Mouse (Mus musculus) ES-E14 (cell line): Measurements from ENCODE around the gene Ccnd3. TPM values are rescaled to one million over a fixed set of nuclear protein-coding genes. Genes with fewer than 3 reads are reported as not detected.
A peak's percentile ranks its signal among the peaks of the same experiment; 100 is the strongest.

ENCODE experiments used
- DNase-seq: peaks from one replicate; pipeline ENCODE4 v3.0.0-alpha.2; 2013; ENCODE audit warnings: low read depth, low spot score
- H3K27ac ChIP-seq: 2 replicates; pipeline ENCODE4 v1.5.1; 2012; ENCODE audit warnings: low read depth, mild to moderate bottlenecking, low read length, moderate library complexity, mixed read lengths; ENCODE audit not compliant: poor library complexity, insufficient read depth, severe bottlenecking
- H3K36me3 ChIP-seq: 2 replicates; pipeline ENCODE4 v1.6.1; 2012; ENCODE audit warnings: mild to moderate bottlenecking, low read length, moderate library complexity, mixed read lengths; ENCODE audit not compliant: control insufficient read depth, poor library complexity, insufficient read depth, severe bottlenecking
- H3K4me1 ChIP-seq, 2 experiments: fragments of 150-350 bp in 1 of 2; sonication (generic) in 1 of 2; 2 replicates each; pipeline ENCODE4 v1.6.1; 2012; ENCODE audit warnings: low read length in 2 of 2, mild to moderate bottlenecking in 1 of 2, mixed read lengths in 1 of 2; ENCODE audit not compliant: control insufficient read depth in 2 of 2, insufficient read depth in 2 of 2, poor library complexity in 1 of 2
- H3K4me3 ChIP-seq, 2 experiments: fragments of 150-350 bp in 1 of 2; sonication (generic) in 1 of 2; 2 replicates each; pipeline ENCODE4 v1.5.1; 2012; ENCODE audit warnings: low read length in 2 of 2, low read depth in 1 of 2, mild to moderate bottlenecking in 1 of 2, mixed read lengths in 1 of 2; ENCODE audit not compliant: insufficient read depth in 1 of 2, poor library complexity in 1 of 2, severe bottlenecking in 1 of 2
- H3K9ac ChIP-seq: 2 replicates; pipeline ENCODE4 v1.6.1; 2012; ENCODE audit warnings: low read depth, mild to moderate bottlenecking, low read length, mixed read lengths; ENCODE audit not compliant: poor library complexity, insufficient read depth, severe bottlenecking
- H3K9me3 ChIP-seq: fragments of 150-350 bp; sonication (generic); 2 replicates; pipeline ENCODE4 v1.6.1; 2012; ENCODE audit warnings: low read depth, mild to moderate bottlenecking, low read length; ENCODE audit not compliant: control insufficient read depth, insufficient read depth
- CHD2 ChIP-seq: IDR thresholded peaks from 2 replicates; pipeline ENCODE4 v1.6.1; 2014; ENCODE audit warnings: mild to moderate bottlenecking, low read depth, low read length, inconsistent platforms
- HCFC1 ChIP-seq: IDR thresholded peaks from 2 replicates; pipeline ENCODE4 v1.6.1; 2012; ENCODE audit warnings: low read length, inconsistent platforms, borderline replicate concordance; ENCODE audit not compliant: insufficient read depth
- MAFK ChIP-seq: IDR thresholded peaks from 2 replicates; pipeline ENCODE4 v1.6.1; 2014; ENCODE audit warnings: mild to moderate bottlenecking, low read depth, low read length, inconsistent platforms; ENCODE audit not compliant: insufficient read depth
- ZC3H11A ChIP-seq: IDR thresholded peaks from 2 replicates; pipeline ENCODE4 v1.6.1; 2012; ENCODE audit warnings: low read depth, mild to moderate bottlenecking, inconsistent platforms, low read length, borderline replicate concordance
- ZNF384 ChIP-seq: IDR thresholded peaks from 2 replicates; pipeline ENCODE4 v1.6.1; 2012; ENCODE audit warnings: low read depth, low read length, inconsistent platforms
- in situ Hi-C, 2 experiments: fragments of 600-800 bp; cut with MboI; formaldehyde crosslinking; loops; one replicate each; pipeline ENCODE4 v1.15.1; 2025; ENCODE audit warnings: low sequenced_read_pairs in 2 of 2, inconsistent platforms in 1 of 2; ENCODE audit not compliant: unreplicated experiment in 2 of 2
- total RNA-seq: library from RNA; depleted of rRNA; stranded (reverse); fragments of 300-350 nt; gene quantifications from 2 replicates; pipeline ENCODE4 v1.2.3, GENCODE M21; 2012

Ccnd3 gene
- total RNA-seq, 1 experiment = 131 TPM

DNA sequence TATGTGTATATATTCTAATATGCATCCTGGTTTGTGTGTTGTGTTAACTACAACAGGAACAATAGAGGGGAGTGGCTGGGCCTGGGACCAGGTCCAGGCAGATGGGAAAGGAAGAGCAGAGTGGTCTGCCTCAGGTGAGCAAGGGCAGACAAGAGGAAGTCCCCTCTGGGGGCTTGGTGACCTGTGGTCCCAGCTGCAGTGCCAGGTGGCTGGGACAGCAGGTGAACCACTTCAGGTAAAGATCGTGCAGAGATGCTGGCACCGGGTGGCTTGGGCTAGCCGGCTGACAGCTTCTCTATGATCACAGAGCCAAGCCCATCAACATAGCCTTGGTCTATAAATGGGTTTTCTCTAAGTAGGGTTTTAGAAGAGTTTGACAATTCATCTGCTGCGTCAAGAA lies 34.7 kb upstream of the Ccnd3 start:
- H3K9ac ChIP-seq = no peak overlapping the region
- no peaks in the 10 kb centered on the region for H3K9me3 ChIP-seq
- H3K4me3 ChIP-seq = no peak overlapping the region
- H3K4me1 ChIP-seq = peaks cover 3 to 33% of the 10 kb centered on the region in 2 experiments; a peak in 3 of 4 replicates
- H3K36me3 ChIP-seq = peaks cover 4% of the 10 kb centered on the region; the same call in 1 of the 2 replicates
- in situ Hi-C loops = no loop called here
- H3K27ac ChIP-seq = no peak overlapping the region
- no peak for DNase-seq
- no peak for TF ChIP-seq ZNF384
- no peak for TF ChIP-seq CHD2
- TF ChIP-seq ZC3H11A = no peak
- TF ChIP-seq HCFC1 = no peak
- no peak for TF ChIP-seq MAFK

DNA sequence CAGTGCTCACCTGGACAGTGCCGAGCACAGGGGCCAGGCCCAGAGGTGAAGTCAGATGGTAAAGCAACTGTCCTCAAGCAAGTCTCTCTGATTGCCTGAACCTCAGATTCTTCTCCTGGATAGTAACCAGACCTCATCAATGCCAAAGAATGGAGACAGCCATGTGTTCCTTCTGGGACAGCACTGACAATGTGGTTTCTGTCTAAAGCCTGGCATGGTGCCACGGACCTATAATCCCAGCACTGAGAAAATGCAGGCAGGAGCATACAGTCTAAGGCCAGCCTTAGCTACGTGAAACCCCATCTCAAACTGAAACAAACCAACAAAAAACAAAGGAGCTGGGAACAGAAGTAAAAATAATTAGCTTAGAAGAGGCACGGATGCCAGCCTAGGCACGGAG lies 34.2 kb upstream of the Ccnd3 start:
- no peak for TF ChIP-seq ZC3H11A
- no peak for TF ChIP-seq ZNF384
- TF ChIP-seq CHD2 = no peak
- TF ChIP-seq HCFC1 = no peak
- TF ChIP-seq MAFK = no peak
- Histone ChIP-seq H3K4me3 (no peak overlapping the region), H3K9me3 (no peaks in the 10 kb centered on the region), H3K27ac (no peak overlapping the region), H3K4me1 (peaks cover 3 to 33% of the 10 kb centered on the region in 2 experiments; a peak in 3 of 4 replicates), H3K9ac (no peak overlapping the region), H3K36me3 (peaks cover 4% of the 10 kb centered on the region; the same call in 1 of the 2 replicates)
- in situ Hi-C loops = no loop called here
- no peak for DNase-seq

DNA sequence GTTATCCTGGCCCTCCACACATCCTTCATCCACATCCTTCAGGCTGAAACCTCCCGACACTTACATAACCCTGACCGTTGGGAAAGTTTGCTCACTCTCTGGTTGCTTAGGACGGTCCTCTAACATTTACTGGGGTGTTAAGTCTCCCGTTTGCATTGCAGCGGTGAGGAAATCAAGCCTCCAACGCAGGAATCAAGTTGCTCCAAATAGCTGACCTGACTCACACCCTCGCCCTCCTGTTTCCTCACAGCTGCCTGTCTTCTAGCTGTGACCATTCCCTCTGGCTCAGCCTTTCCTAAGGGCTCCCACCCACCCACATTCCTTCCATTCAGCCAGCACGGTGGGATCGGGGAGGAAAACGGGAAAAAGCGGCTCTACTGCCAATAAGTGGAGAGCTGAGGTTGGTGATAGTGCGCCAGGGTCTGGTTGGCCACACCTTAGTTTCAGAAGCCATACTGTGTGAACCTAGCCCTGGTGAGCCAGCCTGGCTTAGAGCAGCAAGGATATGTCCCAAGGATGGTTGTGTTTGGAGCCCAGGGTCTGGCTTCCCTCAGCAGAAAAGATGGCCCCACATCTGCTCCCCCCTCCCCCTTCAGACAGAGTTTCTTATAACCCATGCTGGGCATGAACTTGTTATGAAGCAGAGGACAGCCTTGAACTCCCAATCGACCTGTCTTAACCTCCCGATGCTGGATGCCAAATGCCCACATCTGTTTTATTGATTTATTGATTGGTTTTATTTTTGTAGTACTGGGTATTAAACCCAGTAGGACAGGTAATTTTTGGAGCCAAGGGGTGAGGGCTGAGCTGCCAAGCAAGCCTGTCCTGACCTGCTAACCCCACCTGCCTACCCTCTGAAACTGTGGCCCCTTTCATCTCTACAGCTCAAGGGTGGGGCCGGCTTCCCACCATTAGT lies 32.2 kb upstream of the Ccnd3 start:
- 0 out of 2 replicates have a peak overlapping the region, but pooled peaks have one; percentile 9 for H3K27ac ChIP-seq
- no peak overlapping the region for H3K9ac ChIP-seq
- H3K9me3 ChIP-seq = no peaks in the 10 kb centered on the region
- DNase-seq = no peak
- H3K4me3 ChIP-seq = no peak overlapping the region
- TF ChIP-seq ZNF384 (no peak), ZC3H11A (no peak), CHD2 (no peak), MAFK (no peak), HCFC1 (no peak)
- H3K4me1 ChIP-seq = peaks cover 3 to 27% of the 10 kb centered on the region in 2 experiments; a peak in 3 of 4 replicates
- H3K36me3 ChIP-seq = peaks cover 2% of the 10 kb centered on the region; the same call in 1 of the 2 replicates
- in situ Hi-C loops = no loop called here

DNA sequence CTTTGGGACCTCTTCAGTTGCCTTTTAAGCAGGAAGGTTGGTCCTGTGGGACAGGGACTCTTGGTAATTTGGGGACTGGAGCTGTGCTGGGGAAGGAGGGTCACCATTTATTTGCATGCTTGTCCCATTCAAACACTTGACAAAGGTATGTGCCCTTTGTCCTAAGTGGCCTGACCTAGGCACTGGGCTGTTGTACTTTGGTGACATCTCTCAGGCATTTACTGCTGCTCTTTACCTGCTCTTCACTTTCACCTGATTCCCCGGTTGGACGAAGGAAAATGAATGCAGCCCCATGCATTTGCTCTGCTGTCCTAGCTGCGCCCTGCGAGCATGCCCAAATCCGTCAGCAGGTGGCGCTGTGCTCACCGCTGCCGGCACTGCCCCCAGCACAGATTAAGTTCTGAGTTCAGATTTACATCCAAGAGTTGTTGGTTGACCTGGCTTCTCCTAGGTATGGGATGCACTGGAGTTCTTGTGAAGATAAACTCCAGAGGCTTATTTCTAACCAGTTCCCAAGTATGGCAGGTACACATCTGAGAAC lies 31.3 kb upstream of the Ccnd3 start:
- Histone ChIP-seq H3K36me3 (peaks cover 2% of the 10 kb centered on the region; the same call in 1 of the 2 replicates), H3K9ac (no peak overlapping the region), H3K4me1 (peaks cover 3 to 20% of the 10 kb centered on the region in 2 experiments; a peak in 3 of 4 replicates), H3K27ac (0 out of 2 replicates have a peak overlapping the region, but pooled peaks have one; percentile 9), H3K9me3 (no peaks in the 10 kb centered on the region), H3K4me3 (no peak overlapping the region)
- in situ Hi-C loops = no loop called here
- no peak for TF ChIP-seq ZC3H11A
- no peak for TF ChIP-seq MAFK
- no peak for TF ChIP-seq HCFC1
- TF ChIP-seq CHD2 = no peak
- no peak for TF ChIP-seq ZNF384
- DNase-seq = peak; percentile 54
